Mouse (Mus musculus) CD4-positive, CD25-positive, alpha-beta regulatory T cell, adult 4 months (primary cell): ENCODE data around the gene Hspb3. TPM values are rescaled to one million over a fixed set of nuclear protein-coding genes. Genes with fewer than 3 reads are reported as not detected.

Experiments used
- ATAC-seq: one replicate; pipeline ENCODE4 v1.8.0; 2017
- polyA plus RNA-seq, 2 experiments: library from polyadenylated mRNA; unstranded; fragments of 100-300 nt; shearing (Covaris generic); gene quantifications; one replicate each; pipeline ENCODE4 v1.2.1; 2017

Gene Hspb3
- polyA plus RNA-seq, 2 experiments from 2014 or later: not detected

GRCm38 (mm10) chr13:113634732-113635481 is 28.6 kb downstream of the Hspb3 start:
- ATAC-seq: peak; percentile 11

GRCm38 (mm10) chr13:113632506-113632905 is 31.0 kb downstream of the Hspb3 start:
- ATAC-seq: no peak

DNA sequence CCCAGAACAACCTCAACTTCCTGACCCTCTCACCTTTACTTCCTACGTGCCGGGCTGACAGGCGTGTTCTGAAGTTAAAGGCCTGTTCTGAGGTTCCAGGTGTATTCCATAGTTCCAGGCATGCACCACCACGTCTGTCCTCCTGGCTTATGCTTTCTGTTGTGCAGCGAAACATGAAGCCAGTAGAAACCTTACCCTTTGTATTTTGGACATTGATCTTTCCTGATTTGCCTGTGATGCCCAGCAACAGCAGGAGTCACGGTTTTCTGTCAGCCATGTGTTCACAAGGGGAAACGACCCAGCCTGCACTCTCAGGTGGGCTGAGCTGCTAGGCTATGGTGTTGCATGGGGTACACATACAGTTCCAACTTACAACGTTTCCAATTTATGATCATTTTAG is 35.9 kb downstream of the Hspb3 start:
- no peak for ATAC-seq

DNA sequence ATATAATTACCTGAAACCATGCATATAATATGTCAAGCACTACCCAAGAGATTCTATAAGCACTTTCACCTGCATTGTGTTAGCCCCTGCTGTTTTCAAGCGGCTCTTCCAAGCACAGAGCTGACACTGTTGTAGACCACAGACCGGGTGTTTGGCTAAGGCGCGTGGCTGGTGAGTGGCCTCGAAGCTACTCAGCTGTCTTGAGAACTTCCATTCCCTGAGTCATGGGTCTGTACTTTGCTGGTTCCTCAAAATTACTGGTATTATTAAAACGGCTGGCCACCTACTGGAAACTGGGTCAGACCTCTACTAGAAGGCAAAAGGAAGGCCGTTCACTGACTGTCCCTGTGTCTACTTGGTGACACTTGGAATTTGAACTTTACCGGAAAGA is 40.6 kb downstream of the Hspb3 start:
- no peak for ATAC-seq

GRCm38 (mm10) chr13:113622122-113622864 is 41.2 kb downstream of the Hspb3 start:
- ATAC-seq: no peak

- no peak for ATAC-seq
Observed at GRCm38 (mm10) chr13:113619003-113619402, 44.5 kb downstream of the Hspb3 start.

GRCm38 (mm10) chr13:113617891-113618823 is 45.3 kb downstream of the Hspb3 start, which contains the start of gene Snx18:
Gene Snx18 (minus strand): TSS chr13:113618564.
- peak; percentile 74 for ATAC-seq

DNA sequence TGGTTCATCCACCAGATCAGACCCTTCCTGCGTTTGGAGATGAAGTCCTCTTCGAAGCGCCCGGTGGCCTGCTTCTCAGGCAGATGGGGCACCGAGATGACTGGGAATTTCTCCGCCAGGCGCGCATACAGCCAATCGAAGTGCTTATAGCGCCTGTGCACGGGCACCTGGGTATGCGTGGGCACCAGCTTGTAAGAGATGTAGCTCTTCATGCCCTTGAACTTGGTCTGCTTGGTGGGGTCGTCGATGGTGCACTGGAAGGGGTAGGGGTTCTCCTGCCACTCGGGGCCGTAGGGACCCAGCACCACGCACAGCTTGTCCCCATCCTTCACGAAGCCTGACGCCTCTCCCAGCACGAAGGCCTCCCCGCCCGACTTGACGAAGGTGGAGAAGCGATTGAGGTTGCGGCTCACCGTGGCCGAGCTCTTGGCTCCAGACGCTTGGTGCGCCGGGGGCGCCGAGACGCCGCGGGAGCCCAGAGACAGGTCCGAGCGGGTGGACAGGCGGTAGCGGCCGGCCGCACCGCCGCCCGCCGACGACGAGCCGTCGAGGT is 46.1 kb downstream of the Hspb3 start:
- ATAC-seq: no peak

DNA sequence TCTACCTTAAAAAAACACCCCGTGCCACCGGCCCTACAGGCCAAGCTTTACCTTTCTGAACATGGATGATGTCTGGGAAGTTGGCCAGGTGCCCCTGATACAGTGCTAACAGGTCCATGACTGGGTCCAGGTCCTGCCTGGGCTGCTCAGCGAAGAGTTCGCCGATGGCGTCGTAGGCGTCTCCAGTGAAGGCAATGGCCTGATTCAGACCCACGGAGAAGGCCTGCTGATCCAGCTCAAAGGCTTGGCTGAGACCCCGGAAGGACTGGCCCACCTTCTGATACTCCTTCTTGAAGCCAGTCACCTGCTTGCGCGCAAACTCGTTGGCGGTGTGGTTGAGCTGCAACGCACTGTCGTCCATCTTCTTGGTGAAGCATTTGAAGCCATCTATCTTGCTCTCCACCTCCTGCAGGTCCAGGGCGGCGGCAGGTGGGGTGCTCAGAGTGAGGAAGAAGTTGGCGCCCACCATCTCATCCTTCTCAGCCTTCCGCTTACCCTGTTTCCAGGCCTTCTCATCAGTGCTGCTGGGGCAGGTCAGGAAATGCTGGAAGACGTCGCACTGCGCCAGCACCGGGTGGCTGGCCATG is 46.6 kb downstream of the Hspb3 start:
- ATAC-seq: no peak

GRCm38 (mm10) chr13:113615971-113616671 is 47.4 kb downstream of the Hspb3 start:
- no peak for ATAC-seq

GRCm38 (mm10) chr13:113615546-113615941 is 47.9 kb downstream of the Hspb3 start:
- ATAC-seq: no peak

DNA sequence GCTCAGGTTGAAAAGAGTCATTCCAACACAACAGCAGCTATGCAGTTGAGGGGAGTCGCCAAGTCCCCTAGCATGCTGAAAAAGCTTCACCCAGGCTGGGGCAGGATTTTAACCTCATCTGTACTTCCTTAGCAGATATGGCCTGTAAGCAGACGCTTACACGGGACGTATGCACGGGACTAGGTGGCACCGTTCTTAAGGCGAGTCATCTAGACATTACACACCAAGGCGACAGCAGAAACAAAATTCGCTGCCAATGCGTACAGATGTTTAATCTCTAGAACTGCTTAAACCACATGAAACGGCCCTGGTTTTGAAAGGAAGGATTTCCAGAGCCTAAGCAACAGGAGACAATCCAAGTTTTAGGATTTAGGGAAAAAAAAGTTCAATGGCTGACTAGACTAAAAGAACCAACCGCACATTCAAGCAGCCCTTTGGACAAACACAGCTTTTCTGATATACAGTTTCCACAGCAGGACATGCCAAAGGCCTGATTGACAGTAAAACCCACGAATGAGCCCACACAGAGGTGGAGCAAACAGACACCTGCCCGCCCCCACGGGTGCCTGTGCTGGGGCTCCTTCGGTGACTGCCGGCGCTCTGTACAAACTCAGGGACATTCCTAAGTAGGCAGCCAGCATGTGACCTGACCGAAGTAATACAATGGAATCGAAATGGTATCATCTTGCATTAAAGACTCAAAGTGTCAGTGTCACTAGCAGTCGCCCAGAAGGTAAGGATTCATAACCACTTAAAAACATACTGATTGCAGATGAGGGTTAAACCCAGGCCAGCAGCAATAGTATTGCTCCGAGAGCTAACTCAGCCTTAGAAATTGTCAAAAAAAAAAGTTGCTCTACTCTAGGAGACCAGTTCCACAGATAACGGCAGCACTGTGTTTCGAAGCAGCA is 48.6 kb downstream of the Hspb3 start:
- ATAC-seq: peak; percentile 68

GRCm38 (mm10) chr13:113613882-113614281 is 49.6 kb downstream of the Hspb3 start:
- ATAC-seq: no peak

DNA sequence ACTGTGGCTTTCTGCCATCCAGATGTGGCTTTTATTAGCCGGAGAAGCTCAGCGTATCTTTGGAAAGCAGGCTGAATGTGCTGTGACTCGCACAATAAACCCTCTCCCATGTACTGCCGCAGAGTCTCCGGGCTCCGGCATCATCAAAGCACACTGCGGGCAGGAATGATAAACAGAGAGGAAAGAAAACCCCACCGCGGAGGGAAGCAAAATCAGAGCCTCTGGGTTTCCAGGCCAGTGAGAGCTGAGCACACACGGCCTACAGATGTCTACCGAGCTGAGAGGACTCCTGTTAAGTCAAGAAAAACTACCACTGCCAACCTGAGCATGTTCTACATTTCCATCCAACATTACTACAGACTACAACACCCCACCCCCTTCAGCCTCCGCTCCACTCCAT is 50.1 kb downstream of the Hspb3 start:
- ATAC-seq: no peak

Other genes with a start within 250 kb of the Hspb3 start
- 10 to 100 TPM in 1 of 2 experiments, 1 to 10 TPM in 1; 6.0 to 11.5 TPM for gene Snx18, start 45.1 kb downstream of the Hspb3 start, polyA plus RNA-seq
- 10 to 100 TPM; 14.7 to 17.8 TPM for gene Arl15, start 130.8 kb upstream of the Hspb3 start, polyA plus RNA-seq